Mouse (Mus musculus) forelimb bud, embryonic 11.5 days (tissue): ENCODE measurements around the gene Cma2.
A peak's percentile ranks its signal among the peaks of the same experiment; 100 is the strongest.
"Not testable (repeated sequence)": the region's sequence is repeated elsewhere in the genome, so short reads cannot be mapped to it uniquely, and the experiment has no call there.

Experiments used
- DNase-seq: peaks from one replicate; pipeline ENCODE4 v3.0.0-alpha.2; 2012; ENCODE audit warnings: low read depth, low spot score

The Cma2 gene

DNA sequence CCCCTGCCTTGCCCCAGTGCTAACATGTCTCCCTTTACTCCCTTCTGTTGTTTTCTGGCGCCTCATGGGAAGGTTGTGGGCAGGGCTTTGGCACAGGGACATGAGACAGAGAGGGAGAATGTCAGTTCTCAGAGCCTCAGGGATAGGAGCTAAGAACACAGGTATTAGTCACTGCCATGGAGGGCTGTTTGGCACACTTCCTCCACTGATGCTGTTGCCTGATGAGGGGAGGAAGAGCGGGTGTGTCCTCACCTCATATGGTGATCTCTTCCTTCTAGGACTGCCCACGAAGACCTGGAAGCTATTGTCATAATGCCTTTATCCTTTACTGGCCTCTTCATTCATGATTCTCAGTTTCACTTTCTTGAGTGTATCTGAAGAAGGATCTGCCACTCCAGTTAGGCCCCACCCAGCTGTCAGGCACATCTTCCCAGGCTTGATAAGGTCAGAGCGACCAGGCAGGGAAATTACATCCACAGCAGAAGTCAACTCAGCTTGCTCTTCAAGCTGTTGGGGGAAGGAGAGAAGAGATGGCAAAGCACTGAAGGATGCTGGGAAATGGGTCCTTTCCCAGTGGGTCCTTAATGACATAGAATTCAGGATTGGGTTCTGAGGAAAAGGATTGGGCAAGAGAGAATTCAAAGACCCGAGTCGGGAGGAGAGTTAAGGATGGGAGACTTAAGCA is at the start of gene Cma2:
Gene Cma2, plus strand, starts transcription at position 635 of the 685 bp plus-strand sequence.
- no peak for DNase-seq

GRCm38 (mm10) chr14:55905518-55905917 is 45.3 kb upstream of the Cma2 start:
- DNase-seq, result no peak

GRCm38 (mm10) chr14:55913406-55913805 is 37.4 kb upstream of the Cma2 start:
- no peak for DNase-seq

- peak; percentile 95 for DNase-seq
Observed at GRCm38 (mm10) chr14:55918240-55919082, 32.3 kb upstream of the Cma2 start.

GRCm38 (mm10) chr14:55922475-55923232 is 28.1 kb upstream of the Cma2 start:
- DNase-seq, result no peak

GRCm38 (mm10) chr14:55926847-55927246 is 23.9 kb upstream of the Cma2 start:
- DNase-seq, result no peak

GRCm38 (mm10) chr14:55929263-55929997 is 21.4 kb upstream of the Cma2 start:
- DNase-seq, result peak; percentile 33

- peak; percentile 31 for DNase-seq
Observed at GRCm38 (mm10) chr14:55933586-55933985, 17.2 kb upstream of the Cma2 start.

- no peak for DNase-seq
Observed at GRCm38 (mm10) chr14:55940070-55940800, 10.5 kb upstream of the Cma2 start.

DNA sequence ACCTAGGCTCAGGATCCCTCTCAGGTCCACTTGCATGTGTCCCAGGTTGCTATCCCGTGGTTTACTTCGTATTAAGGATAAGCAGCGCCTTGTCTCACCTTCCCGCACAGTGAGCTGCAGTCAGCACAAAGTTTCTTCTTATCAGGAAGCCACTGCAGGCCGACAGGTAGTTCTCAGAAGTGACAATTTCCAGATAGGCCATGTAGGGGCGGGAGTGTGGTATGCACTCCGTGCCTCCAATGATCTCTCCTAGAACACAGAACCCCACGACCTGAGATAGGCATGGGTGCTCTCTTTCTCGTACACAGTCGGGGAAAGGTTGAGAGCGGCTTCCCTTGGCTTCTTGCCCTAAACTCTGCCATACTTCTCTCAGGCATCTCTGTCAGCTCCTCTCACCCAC is 7.2 kb upstream of the Cma2 start:
- DNase-seq, result no peak

GRCm38 (mm10) chr14:55944575-55944974 is 6.2 kb upstream of the Cma2 start, which contains the start of gene Cma1:
TSS of gene Cma1 (minus strand) at chr14:55944675.
- no peak for DNase-seq

GRCm38 (mm10) chr14:55946269-55946969 is 4.4 kb upstream of the Cma2 start:
- DNase-seq, result no peak

GRCm38 (mm10) chr14:55963263-55963662 is 12.5 kb downstream of the Cma2 start:
- peak; percentile 55 for DNase-seq

GRCm38 (mm10) chr14:55963900-55964299 is 13.1 kb downstream of the Cma2 start:
- DNase-seq, result not testable (repeated sequence)

DNA sequence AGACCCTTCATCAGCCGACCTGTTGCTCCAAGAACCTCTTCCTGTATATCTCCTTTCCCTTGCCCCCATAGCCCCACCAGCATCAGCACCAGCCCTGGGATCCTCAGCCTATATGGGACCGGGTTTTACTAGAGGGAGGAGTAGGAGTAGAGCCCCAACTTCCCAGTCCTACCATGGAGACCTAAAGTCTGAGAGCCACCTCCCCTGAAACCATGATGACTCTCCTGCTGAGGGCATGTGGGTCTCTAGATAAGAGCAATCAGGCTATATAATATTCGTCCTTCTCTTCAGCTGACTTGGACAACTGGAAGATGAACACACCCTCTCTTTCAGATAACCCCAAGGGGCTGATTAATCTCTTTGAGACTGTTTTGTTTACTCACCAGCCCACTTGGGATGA is 36.7 kb downstream of the Cma2 start:
- DNase-seq, result not testable (repeated sequence)

DNA sequence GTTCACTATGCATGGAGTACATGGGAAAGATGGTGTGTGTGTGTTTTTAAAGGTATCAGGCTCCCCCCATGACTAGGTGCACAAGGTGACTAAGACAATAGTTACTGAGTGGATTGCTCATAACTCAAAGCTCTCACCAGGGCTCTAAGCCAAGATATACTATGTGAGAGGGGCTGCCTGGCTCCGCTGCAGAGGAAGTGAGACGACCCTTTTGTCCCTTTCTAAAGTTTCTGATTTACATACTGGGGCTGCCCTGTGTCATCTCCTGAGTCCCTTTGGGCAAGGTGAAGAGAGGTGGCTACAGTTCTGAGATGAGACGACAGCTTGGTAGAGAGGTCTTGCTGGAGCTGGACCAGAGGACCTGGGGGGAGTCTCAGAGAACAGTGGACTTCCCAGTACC is 62.4 kb downstream of the Cma2 start:
- DNase-seq, result no peak

DNA sequence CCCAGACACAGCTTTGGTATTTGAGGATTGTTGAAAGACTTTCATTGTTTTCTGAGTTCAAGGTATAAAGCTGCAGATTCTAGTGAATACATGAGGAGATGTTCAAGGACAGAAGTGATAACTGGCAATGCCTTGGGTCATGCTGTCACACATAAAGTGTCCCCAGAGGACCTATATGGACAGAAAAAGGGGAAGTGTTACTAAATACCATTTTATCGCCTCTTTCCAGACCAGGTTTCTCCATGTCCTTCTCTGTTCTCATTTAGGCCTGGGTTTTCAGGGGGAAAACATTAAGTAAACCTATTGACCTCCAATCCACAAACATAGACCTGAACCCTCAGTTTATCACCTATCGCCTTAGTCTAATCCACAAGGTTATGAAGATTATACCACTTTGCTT is 63.1 kb downstream of the Cma2 start:
- DNase-seq, result no peak

- not testable (repeated sequence) for DNase-seq
Observed at GRCm38 (mm10) chr14:56017671-56018070, 66.9 kb downstream of the Cma2 start, which contains the start of gene Mcpt1. TSS of gene Mcpt1 (plus strand) at chr14:56017971.

DNA sequence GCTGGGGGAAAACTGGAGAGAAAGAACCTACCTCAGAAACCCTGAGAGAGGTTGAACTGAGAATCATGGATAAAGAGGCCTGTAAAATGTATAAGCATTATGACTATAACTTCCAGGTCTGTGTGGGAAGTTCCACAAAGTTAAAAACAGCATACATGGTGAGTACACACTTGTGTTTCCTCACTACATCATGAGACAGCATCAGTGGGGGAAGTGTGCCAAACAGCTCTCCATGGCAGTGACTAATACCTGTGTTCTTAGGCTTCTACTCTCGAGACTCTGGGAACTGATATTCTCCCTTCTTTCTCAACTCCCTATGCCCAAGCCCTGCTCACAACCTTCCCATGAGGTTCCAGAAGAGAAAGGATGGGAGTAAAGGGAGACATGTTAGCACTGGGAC is 68.7 kb downstream of the Cma2 start:
- no peak for DNase-seq

DNA sequence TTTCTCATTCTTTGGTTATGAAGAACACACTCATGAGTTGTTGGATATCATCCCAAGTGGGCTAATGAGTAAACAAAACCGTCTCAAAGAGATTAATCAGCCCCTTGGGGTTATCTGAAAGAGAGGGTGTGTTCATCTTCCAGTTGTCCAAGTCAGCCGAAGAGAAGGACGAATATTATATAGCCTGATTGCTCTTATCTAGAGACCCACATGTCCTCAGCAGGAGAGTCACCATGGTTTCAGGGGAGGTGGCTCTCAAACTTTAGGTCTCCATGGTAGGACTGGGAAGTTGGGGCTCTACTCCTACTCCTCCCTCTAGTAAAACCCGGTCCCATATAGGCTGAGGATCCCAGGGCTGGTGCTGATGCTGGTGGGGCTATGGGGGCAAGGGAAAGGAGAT is 70.5 kb downstream of the Cma2 start:
- not testable (repeated sequence) for DNase-seq
